Mouse (Mus musculus) layer of hippocampus, adult 9-11 months (tissue): ENCODE measurements at regions not wholly inside any gene's neighbourhood (a gene's known extent, or its start where the extent isn't known, plus 50 kb on each side); places are given as distances from the start of the nearest gene placed in this dataset.

Source experiments
- DNase-seq: peaks from one replicate; pipeline ENCODE4 v3.0.0; 2022

DNA sequence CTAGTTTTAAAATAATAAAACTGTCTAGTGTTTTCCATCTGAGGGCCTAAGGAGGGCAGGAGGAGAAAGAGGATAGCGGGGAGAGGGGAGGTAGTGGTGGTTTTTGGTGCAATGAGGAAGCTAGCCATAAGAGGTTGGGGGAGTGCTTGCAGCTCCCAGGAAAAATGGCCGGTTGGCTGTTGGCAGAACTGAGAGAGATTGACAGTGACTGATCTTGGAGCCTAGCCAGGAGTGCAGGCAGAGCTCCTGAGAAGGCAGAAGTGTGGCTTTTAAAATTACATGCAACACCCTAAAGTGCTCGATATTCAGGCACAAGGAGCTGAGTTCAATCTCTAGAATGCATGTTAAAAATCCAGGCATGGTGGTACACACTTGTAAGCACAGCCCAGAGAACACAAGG, 938.3 kb upstream of the 2610301B20Rik start:
- DNase-seq = no peak

- DNase-seq = no peak
Measured at GRCm38 (mm10) chr4:9951441-9951840, 922.9 kb upstream of the 2610301B20Rik start.

GRCm38 (mm10) chr4:9974631-9975030, 899.7 kb upstream of the 2610301B20Rik start:
- no peak for DNase-seq

- DNase-seq = no peak
Measured at GRCm38 (mm10) chr4:9981354-9982040, 892.8 kb upstream of the 2610301B20Rik start.

DNA sequence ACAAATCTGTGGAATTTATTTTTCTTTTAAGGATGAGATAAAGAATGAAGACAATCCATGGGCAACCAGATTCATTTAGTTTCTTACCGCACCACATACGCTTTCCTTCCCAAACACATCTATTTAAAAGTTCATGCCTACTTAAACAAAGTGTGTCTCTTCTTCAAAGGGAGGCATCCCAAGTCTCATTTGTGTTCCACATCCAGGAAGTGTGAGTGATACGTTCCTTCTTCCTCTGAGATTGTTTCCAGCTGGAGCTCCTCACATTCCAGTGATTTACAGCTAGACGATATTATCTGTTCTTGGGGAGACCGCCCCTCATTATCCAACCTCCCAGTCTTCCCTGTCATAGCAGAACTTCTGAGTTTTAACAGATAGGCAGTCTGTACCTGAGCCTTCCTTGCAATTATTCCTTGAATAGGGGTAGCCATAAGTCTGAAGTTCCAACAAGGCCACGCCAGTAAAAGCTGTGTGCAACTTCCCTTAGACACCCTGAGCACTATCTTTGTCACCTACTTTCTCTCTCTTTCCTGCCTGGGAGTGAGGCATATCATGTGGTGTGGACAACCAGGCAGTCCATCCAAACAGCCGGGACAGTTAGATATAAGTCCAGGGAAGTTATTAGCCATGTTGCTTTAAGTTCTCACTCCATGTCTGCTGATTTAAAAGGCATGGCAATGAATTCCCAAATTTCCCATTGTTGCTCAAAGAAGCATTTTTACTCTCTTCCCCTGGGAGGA, 891.3 kb upstream of the 2610301B20Rik start:
- no peak for DNase-seq

DNA sequence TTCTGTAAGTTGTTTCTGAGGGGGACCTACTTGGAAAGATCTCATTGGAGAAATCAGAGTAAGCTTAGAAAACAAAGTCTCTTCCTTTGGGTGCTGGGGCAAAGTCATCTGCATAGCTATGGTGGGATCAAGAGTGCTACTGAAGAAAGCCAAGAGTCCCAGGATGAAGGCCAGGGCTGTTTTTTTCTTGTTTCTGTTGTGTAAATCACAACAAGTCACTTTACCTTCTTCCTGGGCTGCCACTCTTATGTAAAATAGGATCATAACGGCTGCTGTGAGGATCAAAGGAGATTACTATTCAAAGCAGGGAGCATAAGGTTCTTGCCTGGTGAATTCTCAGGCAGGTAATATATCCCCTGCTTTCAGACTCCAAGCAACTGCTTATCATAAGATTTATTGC, 880.4 kb upstream of the 2610301B20Rik start:
- DNase-seq = no peak

GRCm38 (mm10) chr4:9994466-9994865, 879.8 kb upstream of the 2610301B20Rik start:
- no peak for DNase-seq

DNA sequence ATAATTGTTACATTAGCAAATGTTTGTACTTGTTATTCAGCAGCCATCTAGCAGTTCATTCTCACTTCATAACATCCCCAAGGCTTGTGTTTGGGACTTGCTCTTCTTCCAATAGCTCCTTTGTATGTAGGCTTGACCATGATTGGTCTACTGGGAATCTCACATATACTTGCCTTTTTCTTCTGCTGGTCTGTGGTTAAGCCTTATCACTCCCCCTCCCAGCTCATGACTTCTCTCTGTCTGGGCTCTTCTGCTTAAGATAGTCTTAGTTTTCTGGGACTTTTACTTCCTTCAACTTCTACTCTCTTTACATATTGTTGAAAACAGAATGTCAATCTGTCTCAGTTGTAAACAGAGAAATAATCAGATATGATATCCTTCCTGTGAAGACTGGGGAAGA, 844.0 kb upstream of the 2610301B20Rik start:
- no peak for DNase-seq

- no peak for DNase-seq
Measured at GRCm38 (mm10) chr4:10031764-10032163, 842.5 kb upstream of the 2610301B20Rik start.

GRCm38 (mm10) chr4:10035336-10035735, 839.0 kb upstream of the 2610301B20Rik start:
- DNase-seq = no peak

GRCm38 (mm10) chr4:10041301-10042093, 832.8 kb upstream of the 2610301B20Rik start:
- DNase-seq = no peak

- DNase-seq = no peak
Measured at GRCm38 (mm10) chr4:10048770-10049169, 825.5 kb upstream of the 2610301B20Rik start.

GRCm38 (mm10) chr4:10049411-10049810, 824.9 kb upstream of the 2610301B20Rik start:
- no peak for DNase-seq

GRCm38 (mm10) chr4:10051296-10052267, 822.7 kb upstream of the 2610301B20Rik start:
- DNase-seq = no peak

- no peak for DNase-seq
Measured at GRCm38 (mm10) chr4:10052869-10053268, 821.4 kb upstream of the 2610301B20Rik start.

DNA sequence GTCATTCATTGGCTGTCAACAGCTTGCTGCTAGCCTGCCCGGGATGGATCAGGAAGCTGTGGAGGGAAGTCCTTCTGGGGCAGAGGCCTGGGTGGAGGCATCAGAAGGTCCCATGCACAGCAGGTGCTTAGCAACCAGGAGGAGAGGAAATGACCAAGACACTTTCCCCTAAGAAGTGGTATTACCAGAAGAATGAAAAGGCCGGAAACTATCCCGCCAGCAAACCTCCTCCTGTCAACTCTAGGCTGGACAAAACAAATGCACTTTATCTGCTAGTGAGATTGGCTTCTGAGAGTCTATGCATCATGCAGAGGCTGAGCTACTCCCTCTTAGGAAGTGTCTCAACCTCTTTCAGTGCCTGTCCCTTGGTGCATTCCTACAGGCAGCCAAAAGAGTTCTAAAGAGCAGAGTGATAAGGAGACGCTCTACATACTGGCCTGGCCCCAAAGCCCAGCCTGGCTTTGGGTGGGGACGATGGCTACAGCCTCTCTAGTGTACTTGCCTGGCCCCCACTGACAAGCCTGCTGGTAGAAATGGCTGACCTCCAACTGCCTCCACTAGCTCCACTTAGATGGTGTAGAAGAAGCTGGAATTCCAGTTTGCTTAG, 801.7 kb upstream of the 2610301B20Rik start:
- DNase-seq = no peak

- no peak for DNase-seq
Measured at GRCm38 (mm10) chr4:10079565-10080169, 794.6 kb upstream of the 2610301B20Rik start.

- no peak for DNase-seq
Measured at GRCm38 (mm10) chr4:10114831-10115230, 759.5 kb upstream of the 2610301B20Rik start.

DNA sequence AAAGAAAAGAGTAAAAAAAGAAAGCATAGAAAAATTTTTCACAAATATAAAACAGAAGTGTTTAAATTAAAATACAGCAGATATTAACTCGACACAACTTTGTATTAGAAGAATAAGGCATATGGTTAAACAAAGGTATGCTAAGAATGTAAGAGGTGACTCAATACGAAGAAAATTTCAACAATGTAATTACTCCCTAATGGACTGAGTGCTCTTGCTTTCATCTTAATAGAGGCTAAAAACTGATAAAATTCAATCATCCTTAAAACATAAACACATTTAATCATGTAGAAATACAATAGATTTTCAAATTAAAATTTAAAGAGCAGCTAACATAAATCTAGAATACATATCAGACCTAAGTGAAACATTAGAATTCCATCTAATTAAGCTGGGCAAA, 756.3 kb upstream of the 2610301B20Rik start:
- no peak for DNase-seq

GRCm38 (mm10) chr4:10124252-10124651, 750.0 kb upstream of the 2610301B20Rik start:
- DNase-seq = peak; percentile 9

- DNase-seq = no peak
Measured at GRCm38 (mm10) chr4:10141238-10141934, 732.9 kb upstream of the 2610301B20Rik start.
